Mouse (Mus musculus) neural tube, embryonic 15.5 days (tissue): ENCODE measurements around the gene Cracr2b. TPM values are rescaled to one million over a fixed set of nuclear protein-coding genes. Genes with fewer than 3 reads are reported as not detected.

Experiments
- ATAC-seq: fragments of 200-750 bp; cut with Nextera tagmentation; 2 replicates; pipeline ENCODE4 v1.8.0; 2017; ENCODE audit warnings: mild to moderate bottlenecking, moderate TSS enrichment, moderate library complexity; ENCODE audit not compliant: low FRiP score
- H3K27ac ChIP-seq: fragments of 300-500 bp; sonication (generic); replicated peaks from 2 replicates; pipeline ENCODE4 v1.5.1; 2015; ENCODE audit warnings: mild to moderate bottlenecking, inconsistent platforms
- H3K27me3 ChIP-seq: fragments of 300-500 bp; sonication (generic); replicated peaks from 2 replicates; pipeline ENCODE4 v1.6.1; 2015; ENCODE audit warnings: inconsistent platforms
- H3K36me3 ChIP-seq: fragments of 300-500 bp; sonication (generic); 2 replicates; pipeline ENCODE4 v1.6.1; 2015; ENCODE audit warnings: inconsistent platforms
- H3K4me1 ChIP-seq: fragments of 300-500 bp; sonication (generic); 2 replicates; pipeline ENCODE4 v1.6.1; 2015; ENCODE audit warnings: inconsistent platforms
- H3K4me2 ChIP-seq: fragments of 300-500 bp; sonication (generic); 2 replicates; pipeline ENCODE4 v1.6.1; 2015; ENCODE audit warnings: inconsistent platforms, mild to moderate bottlenecking, moderate library complexity
- H3K4me3 ChIP-seq: fragments of 300-500 bp; sonication (generic); replicated peaks from 2 replicates; pipeline ENCODE4 v1.5.1; 2015; ENCODE audit warnings: mild to moderate bottlenecking, inconsistent platforms
- H3K9ac ChIP-seq: fragments of 300-500 bp; sonication (generic); replicated peaks from 2 replicates; pipeline ENCODE4 v1.6.1; 2015; ENCODE audit warnings: mild to moderate bottlenecking, inconsistent platforms
- H3K9me3 ChIP-seq: fragments of 300-500 bp; sonication (generic); replicated peaks from 2 replicates; pipeline ENCODE4 v1.6.1; 2016; ENCODE audit warnings: inconsistent platforms
- WGBS: fragments of 180-500 bp; shearing (Covaris S2); methylation state at CpG from one replicate; pipeline ENCODE4 v1.1.7; 2015; ENCODE audit warnings: mixed read lengths; 5-methylcytosine and 5-hydroxymethylcytosine counted together
- polyA plus RNA-seq: library from polyadenylated mRNA; unstranded; fragments of >200 nt; fragmentation: Nextera tagmentation; extraction: Ambion mirVana; gene quantifications from 2 replicates; pipeline ENCODE4 v1.2.1, GENCODE M21; 2015

Gene Cracr2b
- polyA plus RNA-seq, 1 experiment from 2014 or later, result 7.1 TPM

DNA sequence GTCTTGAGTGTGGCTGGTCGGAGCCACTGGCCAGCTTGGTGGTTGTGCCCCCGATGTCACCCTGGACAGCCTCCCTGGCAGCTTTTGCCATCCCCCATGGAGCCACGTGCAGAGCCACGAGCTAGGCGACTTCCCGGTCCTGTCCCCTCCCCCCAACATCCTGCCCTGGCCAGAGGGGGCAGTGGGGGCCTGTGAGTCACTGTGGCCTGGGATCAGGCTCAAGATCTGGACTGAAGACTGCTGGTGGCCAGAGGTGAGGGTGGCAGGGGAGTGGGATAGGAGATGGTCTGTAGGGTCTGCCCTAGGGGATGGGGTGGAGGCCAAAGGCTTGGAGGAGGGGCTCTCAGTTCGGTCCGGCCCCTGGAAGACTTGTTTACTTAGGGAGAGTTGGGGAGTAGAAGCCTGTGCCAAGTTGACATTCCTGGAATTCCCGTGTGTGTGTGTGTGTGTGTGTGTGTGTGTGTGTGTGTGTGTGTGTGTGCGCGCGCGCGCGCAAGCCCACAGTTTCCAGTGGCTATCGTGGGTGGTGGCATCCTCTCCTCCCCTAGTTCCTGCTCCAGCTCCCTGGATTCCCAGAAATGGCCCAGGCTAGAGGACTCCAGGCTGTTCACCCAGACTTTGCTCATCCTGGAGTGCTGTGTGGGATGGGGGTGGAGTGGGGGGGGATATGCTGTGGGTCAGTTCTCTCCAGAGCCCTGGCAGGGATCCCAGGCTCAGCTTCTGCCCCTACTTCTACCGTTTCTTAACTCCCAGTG, 15.5 kb downstream of the Cracr2b start:
- ATAC-seq, result no peak
- WGBS, result 5% methylated on average over 17 of the region's 17 CpGs
- peak overlapping the region; percentile 80; the same call in 1 of the 2 replicates for H3K9ac ChIP-seq

GRCm38 (mm10) chr7:141476981-141477370, 16.1 kb downstream of the Cracr2b start:
- Histone ChIP-seq H3K9me3 (no peaks in the 10 kb centered on the region), H3K4me1 (peaks cover 56% of the 10 kb centered on the region), H3K27me3 (peaks cover 10% of the 10 kb centered on the region), H3K4me2 (peak overlapping the region; percentile 94), H3K27ac (no peak overlapping the region; the same call in none of the 2 replicates), H3K4me3 (0 out of 2 replicates have a peak overlapping the region, but pooled peaks have one; percentile 72), H3K9ac (no peak overlapping the region), H3K36me3 (peaks cover 9% of the 10 kb centered on the region)
- ATAC-seq, result no peak
- WGBS, result 23% methylated on average over 7 of the region's 7 CpGs

More for the DNA sequence above, 15.5 kb downstream of the Cracr2b start:
- H3K9me3 ChIP-seq, result no peaks in the 10 kb centered on the region
- H3K27ac ChIP-seq, result peak overlapping the region; percentile 84
- peaks cover 10% of the 10 kb centered on the region for H3K27me3 ChIP-seq
- H3K4me1 ChIP-seq, result peaks cover 53% of the 10 kb centered on the region
- peaks cover 12% of the 10 kb centered on the region for H3K36me3 ChIP-seq
- H3K4me2 ChIP-seq, result peak overlapping the region; percentile 94
- peak overlapping the region; percentile 72 for H3K4me3 ChIP-seq

- 67% methylated on average over 4 of the region's 4 CpGs for WGBS
- Histone ChIP-seq H3K4me1 (peaks cover 61% of the 10 kb centered on the region), H3K4me3 (no peak overlapping the region), H3K9me3 (no peaks in the 10 kb centered on the region), H3K36me3 (peaks cover 1% of the 10 kb centered on the region; the same call in 1 of the 2 replicates), H3K9ac (no peak overlapping the region), H3K27me3 (peaks cover 10% of the 10 kb centered on the region), H3K27ac (no peak overlapping the region; the same call in 1 of the 2 replicates), H3K4me2 (0 out of 2 replicates have a peak overlapping the region, but pooled peaks have one; percentile 1)
- ATAC-seq, result no peak
Observed at GRCm38 (mm10) chr7:141477578-141478269, 16.8 kb downstream of the Cracr2b start.

- Histone ChIP-seq H3K9ac (no peak overlapping the region), H3K27me3 (peaks cover 12% of the 10 kb centered on the region), H3K9me3 (no peaks in the 10 kb centered on the region), H3K4me1 (peaks cover 63% of the 10 kb centered on the region), H3K36me3 (no peaks in the 10 kb centered on the region), H3K4me3 (no peak overlapping the region), H3K27ac (no peak overlapping the region), H3K4me2 (0 out of 2 replicates have a peak overlapping the region, but pooled peaks have one; percentile 1)
- ATAC-seq, result no peak
- 77% methylated on average over 5 of the region's 5 CpGs for WGBS
Observed at GRCm38 (mm10) chr7:141478270-141478748, 17.4 kb downstream of the Cracr2b start.

DNA sequence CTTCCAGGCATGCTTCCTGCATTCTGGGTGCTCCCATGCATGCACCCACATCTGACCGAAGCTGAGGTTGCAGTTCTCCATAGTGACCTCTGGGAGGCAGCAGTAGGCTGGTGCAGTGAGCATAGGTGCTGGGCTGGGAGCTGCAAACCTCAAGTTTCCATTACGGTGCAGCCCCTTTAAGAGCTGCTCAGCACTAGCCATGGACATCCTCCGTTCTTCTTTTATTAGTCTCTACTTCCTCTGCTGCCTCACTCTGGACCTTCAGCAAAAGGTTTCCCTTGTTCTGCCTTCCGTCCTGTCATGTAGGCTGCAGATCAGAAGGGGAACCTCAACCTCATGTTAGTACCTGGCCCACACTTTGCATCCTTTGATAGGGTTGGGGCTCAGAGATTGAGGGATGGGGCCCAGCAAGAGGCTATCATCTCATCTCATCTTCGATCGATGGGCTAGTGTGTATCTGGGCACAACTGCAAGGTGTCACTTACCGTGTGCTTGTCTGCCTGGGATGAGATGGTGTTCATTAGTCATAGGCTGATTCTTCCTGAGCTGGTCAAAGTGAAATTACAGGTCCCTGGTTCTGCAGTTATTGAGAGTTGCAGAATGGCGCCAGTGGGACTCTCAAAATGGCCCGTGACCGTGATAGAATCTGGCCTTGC, 20.1 kb downstream of the Cracr2b start:
- peak overlapping the region; percentile 62 for H3K4me3 ChIP-seq
- peaks cover 12% of the 10 kb centered on the region for H3K27me3 ChIP-seq
- 0 out of 2 replicates have a peak overlapping the region, but pooled peaks have one; percentile 64 for H3K9ac ChIP-seq
- no peaks in the 10 kb centered on the region for H3K36me3 ChIP-seq
- peak; percentile 43; the same call in 1 of the 2 replicates for ATAC-seq
- H3K9me3 ChIP-seq, result no peaks in the 10 kb centered on the region
- peak overlapping the region; percentile 80 for H3K4me2 ChIP-seq
- H3K27ac ChIP-seq, result peak overlapping the region; percentile 82
- WGBS, result 4% methylated on average over 10 of the region's 10 CpGs
- H3K4me1 ChIP-seq, result peaks cover 67% of the 10 kb centered on the region

- peak overlapping the region; percentile 62 for H3K4me3 ChIP-seq
- H3K36me3 ChIP-seq, result no peaks in the 10 kb centered on the region
- peak overlapping the region; percentile 82 for H3K27ac ChIP-seq
- no peaks in the 10 kb centered on the region for H3K9me3 ChIP-seq
- 0 out of 2 replicates have a peak, but pooled peaks cover 7% of the 10 kb centered on the region for H3K27me3 ChIP-seq
- under 1% methylated on average over 81 of the region's 81 CpGs for WGBS
- peak overlapping the region; percentile 64 for H3K9ac ChIP-seq
- H3K4me1 ChIP-seq, result peaks cover 59% of the 10 kb centered on the region
- ATAC-seq, result peak; percentile 79
- peak overlapping the region; percentile 80 for H3K4me2 ChIP-seq
Observed at GRCm38 (mm10) chr7:141481498-141482401, 20.9 kb downstream of the Cracr2b start.

DNA sequence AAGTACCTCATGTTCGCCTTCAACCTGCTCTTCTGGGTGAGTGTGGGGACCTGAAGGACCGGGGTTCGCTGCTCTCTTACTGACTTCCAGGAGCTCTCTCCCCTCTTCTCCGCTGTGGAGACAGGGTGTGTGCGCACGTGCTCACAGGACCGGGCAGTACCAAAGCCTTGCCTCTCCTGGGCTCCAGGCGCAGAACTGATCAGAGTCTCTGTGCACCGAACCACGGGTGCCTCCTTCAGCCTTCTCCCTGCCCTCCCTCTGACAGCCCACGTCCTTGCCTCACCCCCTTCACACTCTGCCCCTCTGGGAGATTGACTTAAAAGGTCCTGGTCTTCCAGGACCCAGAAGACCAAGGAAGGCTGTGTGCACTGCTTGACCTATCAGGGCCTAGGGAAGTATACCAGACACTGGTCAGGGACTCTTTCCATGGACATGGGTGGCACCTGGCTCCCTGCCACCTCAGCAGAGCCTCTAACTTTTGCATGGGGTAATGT, 21.7 kb downstream of the Cracr2b start:
- peaks cover 53% of the 10 kb centered on the region for H3K4me1 ChIP-seq
- peak; percentile 3; the same call in 1 of the 2 replicates for ATAC-seq
- H3K4me3 ChIP-seq, result peak overlapping the region; percentile 62
- 0 out of 2 replicates have a peak, but pooled peaks cover 7% of the 10 kb centered on the region for H3K27me3 ChIP-seq
- H3K36me3 ChIP-seq, result no peaks in the 10 kb centered on the region
- 11% methylated on average over 11 of the region's 11 CpGs for WGBS
- peak overlapping the region; percentile 82 for H3K27ac ChIP-seq
- no peaks in the 10 kb centered on the region for H3K9me3 ChIP-seq
- peak overlapping the region; percentile 64 for H3K9ac ChIP-seq
- peak overlapping the region; percentile 80 for H3K4me2 ChIP-seq

GRCm38 (mm10) chr7:141483114-141483653, 22.3 kb downstream of the Cracr2b start:
- H3K27ac ChIP-seq, result no peak overlapping the region
- peak overlapping the region; percentile 31; the same call in 1 of the 2 replicates for H3K9ac ChIP-seq
- H3K9me3 ChIP-seq, result no peaks in the 10 kb centered on the region
- H3K4me3 ChIP-seq, result peak overlapping the region; percentile 62
- H3K4me2 ChIP-seq, result peak overlapping the region; percentile 80
- H3K36me3 ChIP-seq, result no peaks in the 10 kb centered on the region
- no peak for ATAC-seq
- 80% methylated on average over 6 of the region's 6 CpGs for WGBS
- 0 out of 2 replicates have a peak, but pooled peaks cover 7% of the 10 kb centered on the region for H3K27me3 ChIP-seq
- peaks cover 49% of the 10 kb centered on the region for H3K4me1 ChIP-seq

DNA sequence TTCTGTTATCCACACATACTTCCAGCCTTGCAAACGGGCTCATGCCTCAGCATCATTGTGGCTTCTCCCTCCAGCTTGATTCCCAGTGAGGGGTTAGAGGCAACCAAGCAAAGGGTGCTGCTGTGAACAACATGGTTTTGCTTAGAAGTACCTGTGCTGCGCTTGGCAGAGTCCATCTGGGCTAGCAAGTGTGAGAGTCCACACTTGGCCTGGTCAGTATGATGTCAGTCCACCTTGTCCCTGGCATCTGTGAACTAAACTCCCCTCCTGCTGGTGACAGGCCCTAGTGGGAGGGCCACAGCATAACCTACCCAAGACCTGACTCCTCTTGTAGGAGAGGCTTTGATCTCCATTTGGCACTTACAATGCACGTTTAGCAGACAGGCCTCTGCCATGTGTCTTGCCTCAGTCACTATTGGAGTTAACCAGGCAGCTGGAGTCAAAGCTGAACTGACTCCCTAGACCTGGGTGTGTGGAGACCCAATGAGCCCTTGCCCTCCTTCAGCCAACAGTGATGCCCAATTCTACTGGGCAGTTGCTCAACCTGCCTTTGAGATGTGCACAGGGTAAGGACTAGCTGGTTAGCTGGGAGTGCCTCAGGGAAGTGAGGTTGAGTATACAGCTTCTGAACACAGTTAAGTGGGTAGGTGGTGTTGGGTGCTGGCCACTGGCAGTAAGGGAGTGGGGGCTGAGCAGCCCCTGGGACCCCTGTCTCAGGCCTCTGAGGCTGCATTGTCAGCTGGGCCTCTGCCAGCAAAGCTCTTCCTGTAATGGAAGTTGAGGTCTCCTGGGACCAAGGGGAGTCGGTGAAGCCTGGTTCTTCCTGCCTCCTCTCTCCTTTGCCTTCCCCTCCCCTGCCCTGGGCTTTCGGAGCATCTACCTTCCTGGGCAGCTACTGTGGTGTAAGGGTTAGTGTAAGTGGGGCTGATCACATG, 23.6 kb downstream of the Cracr2b start:
- Histone ChIP-seq H3K9me3 (no peaks in the 10 kb centered on the region), H3K4me1 (peaks cover 49% of the 10 kb centered on the region), H3K4me3 (no peak overlapping the region), H3K36me3 (no peaks in the 10 kb centered on the region), H3K27ac (no peak overlapping the region), H3K9ac (no peak overlapping the region; the same call in 1 of the 2 replicates), H3K27me3 (0 out of 2 replicates have a peak, but pooled peaks cover 7% of the 10 kb centered on the region), H3K4me2 (peak overlapping the region; percentile 80)
- 69% methylated on average over 5 of the region's 5 CpGs for WGBS
- ATAC-seq, result no peak
